Mouse (Mus musculus) thymus, postnatal 25 days (tissue): Measurements from ENCODE around the gene Eif4e2.

Experiments used
- DNase-seq: peaks from one replicate; pipeline ENCODE4 v3.0.0; 2022

The Eif4e2 gene

DNA sequence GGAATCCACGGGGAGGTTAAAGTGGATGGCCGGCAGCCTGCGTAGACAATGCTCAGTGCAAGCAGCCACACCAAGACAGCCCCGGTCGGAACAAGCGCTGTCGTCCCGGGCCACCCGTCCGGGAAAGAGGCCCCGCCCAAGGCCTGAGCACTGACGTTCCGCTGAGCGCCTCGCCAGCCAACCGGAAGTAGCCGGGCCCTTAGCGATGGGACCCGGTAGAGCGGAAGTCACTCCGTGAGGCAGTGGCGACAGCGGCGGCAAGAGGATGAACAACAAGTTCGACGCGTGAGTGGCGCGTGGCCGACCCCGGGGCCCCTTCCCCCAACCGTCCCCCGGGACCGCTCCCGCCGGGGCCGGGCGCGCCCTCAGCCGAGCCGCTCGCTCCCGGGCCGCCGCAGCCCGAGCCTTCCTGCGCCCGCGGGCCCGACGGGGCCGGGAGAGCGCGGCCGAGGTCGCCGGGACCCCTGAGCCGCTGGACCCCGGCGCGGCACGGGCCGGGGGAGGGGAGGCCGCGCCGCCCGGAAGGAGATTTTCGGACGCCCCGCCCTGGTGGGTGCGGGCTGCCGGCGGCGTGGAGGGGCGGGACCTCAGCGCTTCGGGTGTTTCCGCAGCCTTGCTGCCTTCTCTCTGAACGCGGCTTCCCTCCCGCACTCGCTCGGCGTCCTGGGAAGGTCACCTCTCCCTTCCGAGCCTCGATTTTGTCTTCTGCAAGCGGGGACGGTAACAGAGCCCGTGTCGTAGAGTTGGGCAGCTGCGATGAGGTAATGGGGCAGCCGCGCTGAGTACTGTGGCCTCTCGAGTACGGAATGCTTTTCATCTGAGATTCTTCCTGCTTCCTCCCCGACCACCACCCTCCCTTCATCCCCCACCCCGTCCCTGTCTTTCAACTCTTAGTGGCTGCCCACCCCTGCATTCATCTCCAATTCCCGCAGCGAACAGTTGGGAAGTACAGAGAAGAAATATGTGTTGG lies at the start of gene Eif4e2:
Gene Eif4e2 (plus strand): TSS at position 180 of the 970 bp plus-strand sequence.
- peak; percentile 92 for DNase-seq

DNA sequence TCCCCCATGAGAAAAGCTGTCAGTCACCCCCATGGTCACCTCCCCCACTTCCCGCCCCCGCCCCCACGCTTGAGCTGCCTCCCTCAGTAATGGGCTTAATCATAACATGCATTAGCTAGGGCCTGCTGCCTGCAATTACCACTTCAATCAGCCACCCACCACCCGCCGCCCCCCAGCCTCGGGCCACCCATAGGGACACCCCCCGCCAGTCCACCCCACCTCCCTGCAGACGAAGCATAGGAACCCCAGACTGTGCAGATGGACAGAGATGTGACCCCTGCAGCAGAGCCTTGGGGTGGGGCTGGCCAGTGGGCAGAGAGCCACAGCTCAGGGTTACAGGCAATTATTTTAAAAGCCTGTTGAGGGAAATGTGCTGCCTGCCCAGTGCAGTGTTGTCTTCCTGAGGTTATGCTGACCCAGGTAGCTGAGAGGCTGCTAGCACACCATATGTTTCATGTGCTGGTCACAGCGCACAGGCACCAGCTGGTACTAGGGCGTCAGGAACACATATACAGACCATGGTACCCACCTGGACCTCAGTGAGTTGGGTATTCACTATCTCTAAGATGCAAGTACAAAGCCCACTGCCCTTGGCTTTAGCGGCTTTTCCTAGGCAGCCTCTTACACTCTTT lies 49.4 kb upstream of the Eif4e2 start:
- DNase-seq = no peak

DNA sequence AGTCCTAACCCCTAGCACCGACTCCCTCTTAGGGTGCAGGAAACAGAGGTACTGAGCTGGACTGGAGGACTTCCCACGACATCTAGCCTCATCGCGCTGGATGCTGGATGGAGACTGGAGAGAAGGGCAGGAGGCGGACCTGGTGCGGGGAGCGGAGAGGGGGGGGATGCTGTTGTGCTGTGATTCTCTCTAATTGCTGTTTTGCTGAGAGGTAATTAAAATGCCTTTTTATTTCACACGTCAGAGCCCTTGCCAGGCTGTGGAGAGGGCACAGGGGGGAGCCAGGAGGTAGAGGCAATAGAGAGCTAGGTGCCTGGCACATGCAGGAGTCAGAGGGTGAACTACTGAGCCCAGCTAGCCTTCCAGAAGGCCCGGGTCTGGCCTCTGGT lies 48.9 kb upstream of the Eif4e2 start:
- DNase-seq = no peak

DNA sequence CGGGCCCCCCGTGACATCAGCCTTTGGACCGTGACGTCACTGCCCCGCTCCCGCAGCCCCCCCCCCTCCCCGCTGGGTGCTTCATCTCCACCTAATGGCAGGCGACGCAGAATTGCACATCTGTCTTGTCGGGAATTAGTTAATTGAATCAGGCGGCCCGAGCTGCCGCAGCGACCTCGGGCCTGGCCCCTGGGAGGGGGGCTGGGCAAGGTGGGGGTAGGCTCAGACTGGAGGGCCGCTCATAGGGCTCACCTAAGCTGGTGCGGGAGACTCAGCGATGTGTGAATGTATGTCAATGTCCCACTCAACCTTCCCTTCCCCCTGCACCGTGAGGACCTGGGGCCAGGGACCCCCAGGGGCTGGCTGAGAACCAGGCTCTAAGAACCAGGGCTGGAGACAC lies 43.3 kb upstream of the Eif4e2 start:
- no peak for DNase-seq

DNA sequence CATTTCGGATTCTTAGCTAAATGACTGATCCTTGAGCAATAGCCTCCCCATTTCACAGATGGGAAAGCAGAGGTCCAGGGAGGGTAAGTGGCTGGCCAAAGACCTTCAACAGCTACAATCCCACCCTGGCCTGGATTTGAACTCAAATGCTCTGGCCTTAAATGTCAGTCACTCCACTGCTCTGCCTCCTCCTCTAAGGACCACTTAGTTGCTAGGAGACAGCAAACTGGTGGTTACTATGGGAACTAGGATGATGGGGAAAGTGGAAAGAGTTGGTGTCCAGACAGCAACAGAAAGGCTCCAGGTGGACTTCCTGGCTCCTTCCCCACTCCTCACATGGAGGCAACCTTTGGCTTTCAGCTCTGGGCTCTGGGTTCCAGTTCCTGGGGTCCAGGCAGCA lies 42.4 kb upstream of the Eif4e2 start:
- no peak for DNase-seq

DNA sequence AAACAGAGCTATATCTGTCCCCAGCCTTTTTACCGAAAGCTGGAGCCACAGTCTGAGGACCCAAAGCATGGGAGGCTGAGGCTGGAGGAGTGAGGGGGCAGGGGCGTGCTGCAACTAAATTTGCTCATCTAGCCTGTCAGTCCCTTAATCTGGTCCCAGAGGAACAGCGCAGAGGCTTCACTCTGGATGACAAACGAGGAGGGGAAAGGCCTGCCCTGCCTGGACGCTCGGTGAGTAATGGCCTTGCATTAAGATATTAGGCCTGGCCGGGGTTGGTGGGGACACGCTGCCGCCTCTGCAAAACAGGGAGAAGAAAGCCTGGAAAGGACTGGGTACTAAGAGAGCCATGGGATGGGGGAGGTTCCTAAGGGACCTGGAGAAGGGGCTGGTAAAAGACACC lies 41.4 kb upstream of the Eif4e2 start:
- DNase-seq = no peak

DNA sequence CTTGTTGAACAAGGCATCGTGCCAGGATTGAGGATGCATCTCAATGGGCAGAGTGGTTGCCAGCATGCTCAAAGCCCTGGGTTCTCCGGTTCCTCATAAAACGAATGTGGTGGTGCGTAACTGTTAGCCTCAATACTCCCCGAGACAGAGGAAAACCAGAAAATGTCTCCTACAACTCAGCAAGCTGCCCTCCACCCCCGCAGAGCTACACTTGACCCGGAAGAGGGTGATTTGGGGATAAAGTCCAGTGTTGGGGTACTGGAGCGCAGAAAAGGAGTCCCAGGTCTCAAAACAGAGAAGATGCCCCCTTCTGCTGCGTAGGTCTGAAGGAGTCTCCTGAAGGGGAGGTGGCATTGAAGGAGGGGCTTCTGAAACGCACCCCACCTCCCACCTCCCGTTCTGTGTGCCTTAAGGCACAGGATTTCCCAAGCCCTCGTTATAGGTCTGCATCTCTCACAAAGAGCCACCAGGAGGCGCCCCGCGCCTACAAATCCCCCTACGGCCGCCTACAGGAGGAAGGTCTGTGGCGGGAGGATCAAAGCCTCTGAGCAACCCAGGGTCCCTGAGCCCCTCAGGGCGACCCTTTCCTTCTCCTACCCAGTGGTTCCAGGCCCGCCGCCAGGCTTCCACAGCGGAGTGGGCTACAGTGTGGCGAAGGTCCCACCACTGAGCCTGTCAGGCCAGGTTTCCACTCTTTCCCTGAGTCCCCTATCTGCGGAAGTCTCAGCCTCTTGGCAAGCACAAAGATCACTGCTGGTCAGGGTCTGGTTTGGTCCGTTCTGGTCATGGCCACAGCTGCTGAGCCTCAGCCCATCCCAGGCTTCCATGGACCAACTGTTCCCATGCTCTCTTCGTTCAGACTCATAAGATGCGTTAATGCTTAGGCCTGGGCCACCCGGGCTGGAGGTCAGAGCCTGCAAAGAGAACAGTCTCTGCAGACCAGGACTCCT lies 39.4 kb upstream of the Eif4e2 start:
- peak; percentile 67 for DNase-seq

DNA sequence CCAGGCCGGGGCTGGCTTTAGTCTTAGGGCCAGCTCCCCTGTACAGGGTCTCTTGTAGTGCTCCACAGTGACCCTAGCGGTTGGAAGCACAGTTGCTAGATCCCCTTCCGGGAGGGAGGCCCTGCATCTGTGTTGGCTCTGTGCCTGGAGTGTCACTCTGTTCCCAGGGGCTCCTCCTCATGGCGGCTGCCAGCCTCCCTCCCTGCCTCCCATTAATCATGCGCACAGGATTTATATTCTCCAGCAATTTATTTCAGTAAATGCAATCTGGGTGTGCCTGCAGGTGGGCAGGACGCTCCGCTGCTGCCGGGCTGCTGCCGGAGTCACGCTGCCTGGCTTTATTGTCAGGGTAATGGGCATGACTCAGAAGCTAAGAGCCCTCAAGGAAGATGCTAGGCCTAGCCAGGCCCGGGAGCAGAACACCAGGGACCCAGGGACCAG lies 37.8 kb upstream of the Eif4e2 start:
- DNase-seq = no peak

DNA sequence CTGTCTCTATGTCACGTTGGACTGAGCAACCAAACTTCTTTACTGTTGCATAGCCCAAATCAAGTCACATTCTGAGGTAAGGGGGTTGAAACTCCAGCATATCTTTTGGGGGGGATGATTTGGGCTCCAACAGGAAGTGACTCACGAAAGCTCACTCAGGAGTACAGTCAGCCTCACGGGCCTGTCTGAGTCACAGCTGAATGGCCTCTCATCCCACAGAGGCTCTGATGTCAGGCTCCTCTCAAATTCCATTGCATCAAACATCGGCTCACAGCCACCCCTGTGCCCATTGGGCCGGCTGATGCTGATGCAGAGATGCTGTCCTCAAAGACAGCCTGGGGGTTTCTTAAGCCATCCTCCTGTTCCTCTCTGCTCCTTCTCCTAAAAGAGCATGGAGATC lies 32.8 kb upstream of the Eif4e2 start:
- DNase-seq = no peak

DNA sequence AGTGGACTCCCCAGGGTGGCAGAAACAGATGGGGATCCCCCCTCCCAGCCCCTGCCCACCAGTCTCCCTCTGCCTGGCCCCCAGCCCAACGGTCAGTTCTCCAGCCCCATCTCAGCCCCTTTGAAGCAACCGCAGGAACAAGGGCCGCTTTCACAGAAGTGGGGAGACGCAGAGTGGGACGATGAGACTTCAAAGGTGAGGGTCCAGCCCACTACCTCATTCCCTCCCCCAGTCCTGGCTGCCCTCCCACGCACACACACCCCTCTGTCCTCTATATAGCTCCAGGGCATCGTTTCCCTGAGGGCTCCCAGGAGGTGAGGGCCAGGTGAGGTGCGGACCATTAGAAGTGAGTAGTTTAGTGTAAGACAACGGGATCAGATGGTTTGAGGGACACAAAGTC lies 30.7 kb upstream of the Eif4e2 start, which contains the start of gene Prss56:
Gene Prss56 (plus strand): TSS at position 301 of the 400 bp plus-strand sequence.
- DNase-seq = no peak

DNA sequence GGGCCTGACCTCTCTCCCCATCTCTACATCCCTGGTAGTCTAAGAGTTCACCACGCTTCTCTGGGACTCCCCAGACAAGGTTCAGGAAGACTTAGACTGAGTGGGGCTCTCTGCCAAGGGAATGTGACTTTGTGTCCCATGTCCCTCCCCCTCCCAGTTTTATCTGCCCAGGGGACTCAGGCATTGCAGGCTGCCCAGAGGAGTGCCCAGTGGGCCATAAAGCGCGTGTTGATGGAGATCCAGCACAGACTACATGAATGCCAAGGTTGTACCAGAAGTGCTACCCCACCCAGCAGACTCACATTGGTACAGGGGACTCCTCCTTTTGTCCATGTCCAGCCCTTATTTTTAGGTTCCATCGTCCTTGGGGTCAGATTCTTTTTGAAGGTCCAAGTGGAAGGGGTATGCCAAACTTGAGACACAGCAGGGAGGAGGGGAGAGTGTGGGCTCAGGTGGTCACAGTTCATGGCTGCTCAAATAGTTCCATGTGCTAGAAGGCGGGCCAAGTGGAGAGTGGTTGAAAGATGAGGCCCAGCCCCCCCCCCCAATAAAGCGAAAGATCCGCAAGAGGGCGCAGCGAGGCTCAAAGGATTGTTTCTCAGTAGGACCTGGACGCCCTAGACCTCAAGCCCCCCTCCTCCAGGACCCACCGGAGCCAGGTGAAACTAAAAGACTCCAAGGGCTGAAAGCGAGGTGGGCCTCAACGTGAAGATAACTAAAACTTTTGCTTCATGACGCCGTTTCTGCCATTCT lies 29.5 kb upstream of the Eif4e2 start:
- DNase-seq = no peak

DNA sequence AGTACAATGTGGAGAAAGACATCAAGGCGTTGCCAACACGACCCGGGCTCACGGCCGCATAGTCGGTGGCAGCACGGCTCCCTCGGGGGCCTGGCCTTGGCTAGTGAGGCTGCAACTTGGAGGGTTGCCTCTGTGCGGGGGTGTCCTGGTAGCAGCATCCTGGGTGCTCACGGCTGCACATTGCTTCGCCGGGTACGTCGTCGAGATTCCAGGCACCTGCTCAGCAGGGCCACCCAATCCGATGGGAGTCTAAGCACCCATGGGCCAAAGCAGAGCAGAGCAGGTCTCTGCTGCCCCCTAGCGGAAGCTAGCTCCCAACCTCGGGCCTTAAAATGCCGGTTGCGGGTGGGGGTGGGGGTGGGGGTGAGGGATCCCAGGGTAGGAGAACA lies 29.0 kb upstream of the Eif4e2 start:
- peak; percentile 72 for DNase-seq

DNA sequence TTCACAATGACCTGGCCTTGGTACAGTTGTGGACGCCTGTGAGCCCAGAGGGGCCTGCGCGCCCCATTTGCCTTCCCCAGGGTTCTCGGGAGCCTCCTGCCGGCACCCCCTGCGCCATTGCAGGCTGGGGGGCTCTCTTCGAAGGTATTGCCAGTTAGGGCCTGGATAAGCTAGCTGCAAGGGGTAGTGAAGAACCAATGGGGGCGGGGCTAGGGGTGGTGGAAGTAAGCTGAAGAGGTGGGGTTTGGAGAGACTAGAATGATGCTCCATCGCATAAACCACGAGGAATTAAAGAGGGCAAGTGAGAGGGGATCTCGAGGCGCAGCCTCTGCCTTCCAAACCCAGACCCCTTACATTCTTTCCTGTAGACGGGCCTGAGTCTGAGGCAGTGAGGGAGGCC lies 28.2 kb upstream of the Eif4e2 start:
- peak; percentile 11 for DNase-seq

DNA sequence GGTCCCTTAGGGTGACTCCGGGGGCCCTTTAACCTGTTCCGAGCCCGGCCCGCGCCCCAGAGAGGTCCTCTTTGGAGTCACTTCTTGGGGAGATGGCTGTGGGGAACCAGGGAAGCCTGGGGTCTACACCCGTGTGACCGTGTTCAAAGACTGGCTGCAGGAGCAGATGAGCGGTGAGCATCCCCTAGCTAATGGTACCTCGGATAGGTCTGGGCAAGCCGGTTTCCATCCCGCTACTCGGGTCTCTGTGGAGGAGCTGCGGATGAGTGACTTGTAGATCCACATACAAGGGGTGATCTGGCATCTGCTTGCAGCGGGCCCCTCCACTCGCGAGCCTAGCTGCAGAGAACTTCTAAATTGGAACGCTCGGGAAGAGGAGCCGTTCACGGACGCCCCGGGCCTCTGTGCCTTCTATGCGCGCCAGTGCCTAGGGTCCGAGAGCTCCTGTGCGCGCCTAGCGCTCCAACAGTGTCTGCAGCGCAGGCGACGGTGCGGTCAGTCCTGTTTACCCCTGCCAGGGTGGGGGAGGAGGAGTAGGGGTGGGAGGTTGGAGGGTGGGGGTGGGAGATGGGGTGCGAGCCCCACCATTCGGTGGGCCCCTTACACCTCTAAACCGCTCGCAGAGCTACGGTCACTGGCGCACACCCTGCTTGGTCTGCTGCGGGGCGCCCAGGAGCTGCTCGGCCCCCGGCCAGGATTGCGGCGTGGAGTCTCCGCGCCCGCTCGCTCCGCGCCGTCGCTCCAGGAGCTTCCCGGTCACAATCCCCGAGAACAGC lies 27.3 kb upstream of the Eif4e2 start:
- no peak for DNase-seq

DNA sequence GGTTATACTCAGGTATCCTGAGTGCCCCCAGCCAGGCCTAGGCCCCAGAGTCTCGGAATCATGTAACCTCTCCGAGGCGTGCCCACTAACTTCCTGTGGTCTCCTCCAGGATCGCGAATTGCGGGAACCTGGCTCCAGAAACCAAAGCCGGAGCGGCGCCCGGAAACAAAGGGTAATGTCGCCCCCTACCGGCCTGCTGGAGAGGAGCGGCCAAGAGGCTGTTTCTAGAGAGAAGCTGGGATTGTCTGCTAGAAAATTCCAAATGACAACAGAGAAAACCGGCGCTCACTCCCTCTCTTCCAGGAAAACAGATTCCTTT lies 26.7 kb upstream of the Eif4e2 start:
- DNase-seq = peak; percentile 42

DNA sequence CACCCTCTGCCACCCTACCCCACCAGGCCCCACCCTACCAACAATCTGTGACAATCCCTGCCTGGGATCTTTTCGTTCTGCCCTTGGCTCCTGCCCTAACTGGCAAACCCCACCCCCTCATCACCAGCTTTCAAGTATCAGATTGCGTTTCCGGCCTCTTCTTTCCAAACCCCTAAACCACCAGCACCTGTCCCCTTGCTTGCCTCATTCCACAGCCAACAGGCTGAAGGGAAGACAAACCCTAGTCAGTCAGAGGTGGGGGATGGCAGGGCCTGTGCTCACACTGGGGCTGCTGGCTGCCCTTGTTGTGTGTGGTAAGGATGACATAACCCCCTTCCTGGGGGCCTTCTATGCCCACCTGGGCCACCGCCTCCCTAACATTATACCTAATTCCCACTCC lies 23.3 kb upstream of the Eif4e2 start, which contains the start of gene Chrnd:
Gene Chrnd (plus strand): TSS at position 179 of the 400 bp plus-strand sequence.
- no peak for DNase-seq

DNA sequence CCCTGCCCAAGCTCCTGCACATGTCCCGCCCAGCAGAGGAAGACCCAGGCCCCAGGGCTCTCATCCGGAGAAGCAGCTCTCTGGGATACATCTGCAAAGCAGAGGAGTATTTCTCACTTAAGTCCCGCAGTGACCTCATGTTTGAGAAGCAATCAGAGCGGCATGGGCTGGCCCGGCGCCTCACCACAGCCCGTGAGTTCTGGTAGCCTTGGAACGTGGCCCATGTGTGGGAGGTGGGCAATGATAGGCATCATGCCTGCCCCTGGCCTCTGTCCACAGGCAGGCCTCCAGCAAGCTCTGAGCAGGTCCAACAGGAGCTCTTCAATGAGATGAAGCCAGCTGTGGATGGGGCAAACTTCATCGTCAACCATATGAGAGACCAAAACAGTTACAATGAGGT lies 16.4 kb upstream of the Eif4e2 start:
- no peak for DNase-seq

DNA sequence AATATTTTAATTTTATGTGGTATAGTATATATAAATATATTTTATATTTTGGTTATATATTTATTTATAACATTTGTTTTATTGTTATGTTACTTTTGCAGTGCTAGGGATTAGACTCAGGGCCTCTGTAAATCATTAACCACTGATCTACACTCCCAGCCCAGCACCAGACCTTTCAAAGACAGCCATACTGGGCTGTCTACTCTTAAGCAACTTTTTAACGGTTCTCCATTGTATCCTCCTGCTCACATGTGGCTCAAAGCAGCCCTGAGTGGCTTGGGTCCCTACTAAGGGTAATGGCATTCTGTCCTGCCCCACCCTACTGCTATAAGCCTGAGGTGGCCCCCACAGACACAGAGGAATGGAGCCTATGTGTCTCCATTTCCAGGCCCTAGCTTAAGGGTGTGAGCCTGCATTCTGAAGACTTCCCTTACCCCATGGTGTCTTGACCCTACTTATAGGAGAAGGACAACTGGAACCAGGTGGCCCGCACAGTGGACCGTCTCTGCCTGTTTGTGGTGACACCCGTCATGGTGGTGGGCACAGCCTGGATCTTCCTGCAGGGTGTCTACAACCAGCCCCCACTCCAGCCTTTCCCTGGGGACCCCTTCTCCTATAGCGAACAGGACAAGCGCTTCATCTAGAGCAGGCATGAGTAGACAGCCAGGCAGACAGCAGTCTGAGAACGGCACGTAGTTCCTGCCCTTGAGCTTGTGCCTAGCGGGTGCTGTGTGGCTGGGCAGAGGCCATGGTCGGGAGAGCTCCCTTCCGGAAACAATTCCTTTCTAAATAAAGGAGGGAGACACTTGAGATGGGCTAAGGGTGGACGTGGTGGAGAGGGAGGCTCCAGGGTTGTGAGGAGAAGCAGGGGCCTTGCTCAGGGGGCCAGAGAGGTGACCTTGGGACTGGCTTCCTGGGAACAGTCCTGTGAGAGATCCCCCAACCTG lies 15.3 kb upstream of the Eif4e2 start:
- no peak for DNase-seq

DNA sequence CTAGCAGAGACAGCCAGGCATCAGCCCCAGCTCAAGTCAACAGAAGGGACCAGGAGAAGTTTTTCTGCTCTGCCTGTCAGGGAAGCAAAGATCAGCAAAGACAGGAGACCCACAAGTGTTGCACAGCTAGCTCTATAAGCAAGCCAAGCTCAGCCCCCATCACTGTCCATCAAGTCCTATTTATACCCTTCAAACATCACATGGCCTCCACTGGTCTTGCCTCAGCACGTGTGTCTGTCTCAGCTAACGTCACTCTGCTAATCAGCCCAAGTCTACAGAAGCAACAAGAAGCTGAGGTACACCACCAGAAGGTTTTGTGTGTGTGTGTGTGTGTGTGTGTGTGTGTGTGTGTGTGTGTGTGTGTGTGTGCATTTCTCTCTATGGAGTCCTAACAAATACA lies 12.9 kb upstream of the Eif4e2 start:
- no peak for DNase-seq

DNA sequence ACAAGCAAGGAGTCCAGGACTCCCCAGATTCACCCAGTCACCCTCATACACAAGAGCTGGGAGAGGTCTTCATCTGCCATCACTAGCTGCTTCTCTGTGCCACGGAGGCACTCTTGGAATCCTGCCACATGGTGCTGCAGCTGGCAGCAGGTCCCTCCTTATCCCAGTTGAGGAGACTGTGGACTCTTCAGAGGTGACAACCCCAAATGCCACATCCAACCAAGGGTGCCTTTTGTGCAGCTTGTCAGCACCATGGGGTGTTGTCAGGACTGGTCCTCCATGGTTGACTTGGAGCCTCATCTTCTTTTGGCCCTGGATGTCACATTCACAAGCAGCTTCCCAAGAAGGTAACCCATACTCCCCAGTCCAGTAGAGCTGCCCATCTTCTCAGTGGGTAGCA lies 11.9 kb upstream of the Eif4e2 start:
- DNase-seq = no peak
